Mouse (Mus musculus): ENCODE results near the gene Rbm45.

The Rbm45 gene

GRCm38 (mm10) chr2:76386531-76386930 lies 16.7 kb downstream of the Rbm45 start:
- DNase-seq (ENCODE audit: low spot score in 2 of 2): no peak

- no peak for DNase-seq (ENCODE audit: low spot score in 2 of 2)
These were observed 30.4 kb downstream of the Rbm45 start for GRCm38 (mm10) chr2:76400178-76400577.

- DNase-seq (ENCODE audit: low spot score in 2 of 2): no peak
These were observed 35.9 kb downstream of the Rbm45 start for GRCm38 (mm10) chr2:76405596-76406150.

GRCm38 (mm10) chr2:76406151-76406936 lies 36.6 kb downstream of the Rbm45 start, which contains the start of gene Osbpl6:
Osbpl6 (plus strand) TSS chr2:76406508.
- peak in 1 of 2 experiments; percentile 62 for DNase-seq (ENCODE audit: low spot score in 2 of 2)

- DNase-seq (ENCODE audit: low spot score in 2 of 2): peak in 1 of 2 experiments; percentile 62
These were observed 37.2 kb downstream of the Rbm45 start for GRCm38 (mm10) chr2:76406937-76407441.

GRCm38 (mm10) chr2:76409526-76409925 lies 39.7 kb downstream of the Rbm45 start:
- no peak for DNase-seq (ENCODE audit: low spot score in 2 of 2)

- DNase-seq (ENCODE audit: low spot score in 2 of 2): no peak
These were observed 40.2 kb downstream of the Rbm45 start for GRCm38 (mm10) chr2:76409986-76410385.

GRCm38 (mm10) chr2:76412924-76413323 lies 43.1 kb downstream of the Rbm45 start:
- no peak for DNase-seq (ENCODE audit: low spot score in 2 of 2)

GRCm38 (mm10) chr2:76417446-76418141 lies 47.8 kb downstream of the Rbm45 start:
- no peak for DNase-seq (ENCODE audit: low spot score in 2 of 2)

- no peak for DNase-seq (ENCODE audit: low spot score in 2 of 2)
These were observed 48.3 kb downstream of the Rbm45 start for GRCm38 (mm10) chr2:76418142-76418518.

- no peak for DNase-seq (ENCODE audit: low spot score in 2 of 2)
These were observed 51.7 kb downstream of the Rbm45 start for GRCm38 (mm10) chr2:76421411-76421924.

- no peak for DNase-seq (ENCODE audit: low spot score in 2 of 2)
These were observed 57.0 kb downstream of the Rbm45 start for GRCm38 (mm10) chr2:76426816-76427215.

- DNase-seq (ENCODE audit: low spot score in 2 of 2): no peak
These were observed 59.5 kb downstream of the Rbm45 start for GRCm38 (mm10) chr2:76429318-76429717.

- DNase-seq (ENCODE audit: low spot score in 2 of 2): no peak
These were observed 60.1 kb downstream of the Rbm45 start for GRCm38 (mm10) chr2:76429855-76430254.

GRCm38 (mm10) chr2:76430539-76430938 lies 60.8 kb downstream of the Rbm45 start:
- no peak for DNase-seq (ENCODE audit: low spot score in 2 of 2)
